Mouse (Mus musculus): ENCODE data around the gene Prr29.

DNA sequence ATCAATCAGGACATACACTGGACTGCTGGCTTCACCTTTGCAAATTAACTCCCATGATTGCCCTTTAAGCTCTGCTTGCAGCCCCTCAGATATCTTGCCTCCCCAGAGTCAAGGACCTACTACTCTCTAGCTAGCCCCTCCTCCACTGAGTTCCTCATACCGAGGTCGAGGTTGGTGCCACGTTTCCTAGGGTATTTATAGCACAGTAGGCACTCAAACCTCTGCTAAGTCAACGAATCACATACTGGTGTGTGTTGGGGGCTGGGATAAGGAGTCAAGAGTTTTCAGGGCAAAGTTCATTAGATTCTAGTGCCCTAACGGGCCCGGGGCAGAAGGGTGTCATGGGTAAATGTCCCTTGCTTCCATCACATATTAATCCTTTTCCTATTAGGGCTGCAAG lies 36.1 kb upstream of the Prr29 start:
- no peak for TF ChIP-seq POLR2A (IDR thresholded peaks at IDR 0.05; ENCODE audit: insufficient read depth, low read depth, low read length)
- no peak for TF ChIP-seq CTCF (IDR thresholded peaks at IDR 0.05)
